14 mouse cellular contexts compared by ENCODE assay signal in the genomic region with DNA sequence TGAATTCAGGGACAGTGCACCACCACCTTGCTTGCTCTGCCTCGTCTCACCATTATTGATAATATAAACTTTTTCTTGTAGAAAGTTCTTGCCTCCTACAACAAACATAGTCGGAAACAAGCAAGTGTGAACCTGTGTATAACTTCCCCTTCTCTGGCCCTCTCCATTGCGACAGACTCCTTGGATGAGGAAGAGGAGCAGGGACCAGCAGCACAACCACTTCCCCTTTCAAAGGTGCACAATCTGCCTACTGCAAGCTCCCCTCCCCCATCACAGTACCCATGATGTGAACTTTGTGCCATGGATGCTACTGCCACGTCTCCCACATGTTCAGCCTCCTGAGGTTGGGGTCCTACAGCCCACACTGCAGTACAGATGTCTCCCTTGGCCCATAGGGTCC.
DNase-seq lines count a peak whose midpoint lies in the region; ATAC-seq and TF ChIP-seq lines count a peak whose summit lies in the region.
"Had no signal": no experiment of that assay in that cellular context is flagged by ENCODE, and none has a peak within 500 bp of the region (broad histone marks: within the 10 kb centered on the region; RNA-seq: fewer than 3 reads in every experiment).

No protein-coding gene starts in this region.

- WGBS in liver, postnatal 0 days (ENCODE audit: insufficient replicate concordance), result 37% methylated on average over 4 of the region's 4 CpGs

- TF ChIP-seq EP300 in liver, postnatal 0 days (IDR thresholded peaks at IDR 0.05; ENCODE audit: low read depth), result no peak

- H3K4me2 ChIP-seq in liver, postnatal 0 days (ENCODE audit: low read depth, low read length), result no peak overlapping the region
- H3K4me2 ChIP-seq: embryonic facial prominence, embryonic 13.5 days; limb, embryonic 13.5 days had no signal

- ATAC-seq in hematopoietic stem cell, adult 5-6 weeks (replicated peaks in 1 of 2; ENCODE audit: insufficient read depth in 1 of 2, low FRiP score in 2 of 2, low TSS enrichment in 1 of 2, low read depth in 1 of 2, poor library complexity in 2 of 2, severe bottlenecking in 2 of 2), result peak; percentile 85 to 88; a peak in 3 of 4 replicates
- peak; percentile 93 for ATAC-seq in liver, postnatal 0 days

- no peaks in the 10 kb centered on the region for H3K27me3 ChIP-seq in liver, postnatal 0 days (ENCODE audit: insufficient read depth, low read length)
- H3K27me3 ChIP-seq in megakaryocyte, embryonic 14.5 days (replicated peaks), result no peaks in the 10 kb centered on the region
- H3K27me3 ChIP-seq: embryonic facial prominence, embryonic 13.5 days; limb, embryonic 13.5 days had no signal

- H3K9me3 ChIP-seq in liver, postnatal 0 days (ENCODE audit: low read length), result no peaks in the 10 kb centered on the region
- 0 out of 2 replicates have a peak, but pooled peaks cover 2% of the 10 kb centered on the region for H3K9me3 ChIP-seq in megakaryocyte, embryonic 14.5 days
- H3K9me3 ChIP-seq: embryonic facial prominence, embryonic 13.5 days; forebrain, embryonic 10.5 days; hindbrain, embryonic 10.5 days; limb, embryonic 13.5 days; midbrain, embryonic 10.5 days had no signal

- H3K4me1 ChIP-seq in liver, postnatal 0 days (ENCODE audit: insufficient read depth), result no peaks in the 10 kb centered on the region
- no peaks in the 10 kb centered on the region for H3K4me1 ChIP-seq in megakaryocyte, embryonic 14.5 days
- H3K4me1 ChIP-seq: embryonic facial prominence, embryonic 13.5 days; forebrain, embryonic 10.5 days; hindbrain, embryonic 10.5 days; limb, embryonic 13.5 days; midbrain, embryonic 10.5 days had no signal

- no peak overlapping the region for H3K9ac ChIP-seq in liver, postnatal 0 days (replicated peaks)
- H3K9ac ChIP-seq: embryonic facial prominence, embryonic 13.5 days; limb, embryonic 13.5 days had no signal

- TF ChIP-seq CTCF in liver, postnatal 0 days (IDR thresholded peaks at IDR 0.05; ENCODE audit: low read depth), result no peak

- DNase-seq in MEL-GATA-1-ER (ENCODE audit: extremely low read depth, low read depth), result peak; percentile 27
- peak; percentile 30 for DNase-seq in liver, postnatal 0 days
- DNase-seq in cerebellum, postnatal 25 days, result no peak
- DNase-seq in gastrocnemius, adult 18-20 months (ENCODE audit: low spot score), result no peak
- DNase-seq in heart, adult 18-20 months, result no peak
- DNase-seq: adrenal gland, postnatal 25 days; spleen, adult 18-20 months had no signal

- H3K27ac ChIP-seq in liver, postnatal 0 days (ENCODE audit: low read depth), result peak overlapping the region; percentile 67
- H3K27ac ChIP-seq: embryonic facial prominence, embryonic 13.5 days; forebrain, embryonic 10.5 days; hindbrain, embryonic 10.5 days; limb, embryonic 13.5 days; midbrain, embryonic 10.5 days had no signal

- no peaks in the 10 kb centered on the region for H3K36me3 ChIP-seq in liver, postnatal 0 days (replicated peaks; ENCODE audit: insufficient read depth, low read length)
- no peaks in the 10 kb centered on the region for H3K36me3 ChIP-seq in megakaryocyte, embryonic 14.5 days (replicated peaks; ENCODE audit: low read length)
- H3K36me3 ChIP-seq: embryonic facial prominence, embryonic 13.5 days; forebrain, embryonic 10.5 days; hindbrain, embryonic 10.5 days; limb, embryonic 13.5 days; midbrain, embryonic 10.5 days had no signal

- H3K4me3 ChIP-seq in liver, postnatal 0 days (ENCODE audit: low read depth, low read length), result no peak overlapping the region
- peak overlapping the region; percentile 51 for H3K4me3 ChIP-seq in megakaryocyte, embryonic 14.5 days (replicated peaks)
- H3K4me3 ChIP-seq: embryonic facial prominence, embryonic 13.5 days; forebrain, embryonic 10.5 days; hindbrain, embryonic 10.5 days; limb, embryonic 13.5 days; midbrain, embryonic 10.5 days had no signal

Comparison
In these comparisons a context has a peak if more than half of its experiments do, and no peak if none do; other contexts are left out.
1. DNase-seq: peak in MEL-GATA-1-ER (single experiment) and liver, postnatal 0 days (single experiment); none in cerebellum, postnatal 25 days (0 of 2), gastrocnemius, adult 18-20 months (single experiment) and heart, adult 18-20 months (0 of 2).